Mouse (Mus musculus) brain, embryonic 14.5 days (tissue): ENCODE measurements at regions not wholly inside any gene's neighbourhood (a gene's known extent, or its start where the extent isn't known, plus 50 kb on each side); places are given as distances from the start of the nearest gene placed in this dataset.

Source experiments
- CTCF ChIP-seq: fragments of 200-500 bp; IDR thresholded peaks from 2 replicates; pipeline ENCODE4 v1.5.1; 2012; ENCODE audit warnings: inconsistent platforms, mild to moderate bottlenecking, moderate library complexity, borderline replicate concordance; ENCODE audit not compliant: insufficient read depth, insufficient read length; ENCODE audit errors: extremely low read depth
- POLR2A ChIP-seq: fragments of 200-500 bp; IDR thresholded peaks from 2 replicates; pipeline ENCODE4 v1.6.1; 2012; ENCODE audit warnings: mild to moderate bottlenecking, inconsistent platforms, borderline replicate concordance; ENCODE audit not compliant: poor library complexity, insufficient read depth, insufficient read length, severe bottlenecking; ENCODE audit errors: extremely low read depth

- TF ChIP-seq POLR2A (no peak), CTCF (no peak)
Measured at GRCm38 (mm10) chr5:118380052-118380421, 135.0 kb downstream of the 2410131K14Rik start.
